Mouse (Mus musculus): ENCODE results near the gene Rab7b.

GRCm38 (mm10) chr1:131721989-131722388 lies 33.5 kb downstream of the Rab7b start:
- TF ChIP-seq CTCF (conservative IDR thresholded peaks at IDR 0.05; ENCODE audit: insufficient read depth, insufficient read length, low read depth, low read length), result no peak
- TF ChIP-seq POLR2A (IDR thresholded peaks at IDR 0.05; ENCODE audit: low read depth, low read length), result no peak

Measured in kidney, adult 2 months (tissue).